Comparison of ENCODE assay signal across 8 mouse cellular contexts in the genomic region with DNA sequence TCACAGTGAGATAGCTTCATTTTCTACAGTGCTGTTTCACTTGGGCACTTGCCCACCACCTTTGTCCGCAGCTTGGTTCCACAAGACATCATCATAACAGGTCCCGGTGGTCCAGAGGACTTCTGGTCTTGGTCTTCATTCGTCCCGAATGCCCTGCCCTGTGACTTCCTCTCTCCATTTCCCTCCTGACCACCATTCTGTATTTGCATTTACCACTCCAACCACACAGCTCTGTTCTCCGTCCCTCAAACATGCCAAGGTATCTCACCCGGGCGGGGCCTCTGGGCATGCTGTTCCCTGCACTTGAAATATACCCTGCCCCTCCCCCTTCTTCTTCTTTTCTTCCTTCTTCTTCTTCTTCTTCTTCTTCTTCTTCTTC. TPM values are rescaled to one million over a fixed set of nuclear protein-coding genes. Genes with fewer than 3 reads are reported as not detected.
DNase-seq lines count a peak whose midpoint lies in the region; ATAC-seq and TF ChIP-seq lines count a peak whose summit lies in the region.
"Had no signal": no experiment of that assay in that cellular context is flagged by ENCODE, and none has a peak within 500 bp of the region (broad histone marks: within the 10 kb centered on the region; RNA-seq: fewer than 3 reads in every experiment).

No protein-coding gene starts in this region.

- DNase-seq in CD4-positive helper T cell, adult 2 months (ENCODE audit: low read depth, low spot score), result peak; percentile 8
- no peak for DNase-seq in Patski (ENCODE audit: low read depth, low spot score)
- DNase-seq in liver, result no peak
- no peak for DNase-seq in urinary bladder, postnatal 14 days (ENCODE audit: low spot score)

- no peaks in the 10 kb centered on the region for H3K36me3 ChIP-seq in kidney, embryonic 16.5 days (ENCODE audit: insufficient read depth, low read length)
- no peaks in the 10 kb centered on the region for H3K36me3 ChIP-seq in kidney, embryonic 14.5 days (ENCODE audit: control insufficient read depth, insufficient read depth, low read length)

- H3K4me3 ChIP-seq in kidney, embryonic 16.5 days (ENCODE audit: low read length), result no peak overlapping the region
- H3K4me3 ChIP-seq in kidney, embryonic 14.5 days (ENCODE audit: low read length), result no peak overlapping the region
- H3K4me3 ChIP-seq: layer of hippocampus, adult 2 months had no signal

- H3K27ac ChIP-seq in kidney, embryonic 16.5 days (ENCODE audit: low read length), result no peak overlapping the region
- no peak overlapping the region for H3K27ac ChIP-seq in kidney, embryonic 14.5 days (ENCODE audit: low read depth, low read length)
- H3K27ac ChIP-seq: layer of hippocampus, adult 2 months had no signal

- in situ Hi-C loops in Patski (cut with MboI; ENCODE audit: low pct_unique_long_range_greater_than_20kb), result loop anchor here (10.0 kb wide), 2 partner anchors 167 to 467 kb away; no protein-coding TSS in a partner anchor

- TF ChIP-seq CTCF in Patski (IDR thresholded peaks at IDR 0.05), result peak; percentile 15

- ATAC-seq in kidney, embryonic 16.5 days (ENCODE audit: low FRiP score, low TSS enrichment), result no peak
- no peak for ATAC-seq in kidney, embryonic 14.5 days (ENCODE audit: low FRiP score, low TSS enrichment)
- peak; percentile 38 for ATAC-seq in Patski
- ATAC-seq in megakaryocyte-erythroid progenitor cell, adult 5-6 weeks (replicated peaks; ENCODE audit: low FRiP score, low TSS enrichment, poor library complexity, severe bottlenecking), result peak; percentile 37; the same call in 1 of the 2 replicates

- no peaks in the 10 kb centered on the region for H3K9me3 ChIP-seq in kidney, embryonic 16.5 days (ENCODE audit: low read length)
- H3K9me3 ChIP-seq in kidney, embryonic 14.5 days (ENCODE audit: control insufficient read depth, low read length), result no peaks in the 10 kb centered on the region

- H3K9ac ChIP-seq in kidney, embryonic 16.5 days (replicated peaks; ENCODE audit: low read length), result no peak overlapping the region
- no peak overlapping the region for H3K9ac ChIP-seq in kidney, embryonic 14.5 days (ENCODE audit: low read depth, low read length)

- H3K4me2 ChIP-seq in kidney, embryonic 16.5 days (replicated peaks; ENCODE audit: low read depth, low read length), result 0 out of 2 replicates have a peak overlapping the region, but pooled peaks have one; percentile 10
- H3K4me2 ChIP-seq in kidney, embryonic 14.5 days (replicated peaks; ENCODE audit: low read depth, low read length), result no peak overlapping the region

- 60% methylated on average over 7 of the region's 7 CpGs for WGBS in kidney, embryonic 16.5 days
- WGBS in kidney, embryonic 14.5 days, result 55% methylated on average over 7 of the region's 7 CpGs

- peaks cover 13% of the 10 kb centered on the region for H3K27me3 ChIP-seq in kidney, embryonic 16.5 days (ENCODE audit: insufficient read depth, low read length)
- H3K27me3 ChIP-seq in kidney, embryonic 14.5 days (ENCODE audit: control insufficient read depth, insufficient read depth, low read length), result peaks cover 10% of the 10 kb centered on the region; the same call in 1 of the 2 replicates
- peaks cover 33% of the 10 kb centered on the region for H3K27me3 ChIP-seq in Patski

- POLR2A ChIA-PET in Patski (lab: Charles Lee), result no interaction called here

- CTCF ChIA-PET in Patski (lab: Charles Lee), result no interaction called here

- peaks cover 3% of the 10 kb centered on the region; the same call in 1 of the 2 replicates for H3K4me1 ChIP-seq in kidney, embryonic 16.5 days (ENCODE audit: insufficient read depth, low read length)
- no peaks in the 10 kb centered on the region for H3K4me1 ChIP-seq in kidney, embryonic 14.5 days (ENCODE audit: control insufficient read depth, insufficient read depth, low read length)

RNA-seq across cellular contexts. Expression of gene Gsto1, which starts 33.3 kb away (rescaled TPM):
- polyA plus RNA-seq in kidney, embryonic 16.5 days (2015; fragmentation: Nextera tagmentation; extraction: Ambion mirVana), result 130 and 134 TPM in 2 replicates
- polyA plus RNA-seq in kidney, embryonic 14.5 days (2014; fragmentation: Nextera tagmentation; extraction: Ambion mirVana), result 117 and 131 TPM in 2 replicates
- 86.5 TPM for polyA plus RNA-seq in Patski (2021)
- 215 and 216 TPM in 2 replicates for total RNA-seq in megakaryocyte-erythroid progenitor cell, adult 5-6 weeks (2014; fragmentation: Nextera tagmentation)
- total RNA-seq in megakaryocyte-erythroid progenitor cell, adult 5-6 weeks (2017), result 126 and 154 TPM in 2 replicates

RNA-seq across cellular contexts. Expression of gene Gsto2, which starts 43.9 kb away (rescaled TPM):
- polyA plus RNA-seq in kidney, embryonic 16.5 days (2015; fragmentation: Nextera tagmentation; extraction: Ambion mirVana), result 1.1 and 1.4 TPM in 2 replicates
- 1.8 and 2.1 TPM in 2 replicates for polyA plus RNA-seq in kidney, embryonic 14.5 days (2014; fragmentation: Nextera tagmentation; extraction: Ambion mirVana)
- polyA plus RNA-seq in Patski (2021), result 2.0 TPM
- total RNA-seq in megakaryocyte-erythroid progenitor cell, adult 5-6 weeks (2014; fragmentation: Nextera tagmentation), result 0.33 TPM in 1 of 2 replicates, not detected in the other
- total RNA-seq in megakaryocyte-erythroid progenitor cell, adult 5-6 weeks (2017), result not detected in 2 replicates

Comparison
In these comparisons a context has a peak if more than half of its experiments do, and no peak if none do; other contexts are left out.
1. ATAC-seq: peak in Patski (single experiment) and megakaryocyte-erythroid progenitor cell, adult 5-6 weeks (single experiment); none in kidney, embryonic 16.5 days (single experiment) and kidney, embryonic 14.5 days (single experiment).